Mouse (Mus musculus): ENCODE measurements around the gene Ehd4.

Ehd4 gene

DNA sequence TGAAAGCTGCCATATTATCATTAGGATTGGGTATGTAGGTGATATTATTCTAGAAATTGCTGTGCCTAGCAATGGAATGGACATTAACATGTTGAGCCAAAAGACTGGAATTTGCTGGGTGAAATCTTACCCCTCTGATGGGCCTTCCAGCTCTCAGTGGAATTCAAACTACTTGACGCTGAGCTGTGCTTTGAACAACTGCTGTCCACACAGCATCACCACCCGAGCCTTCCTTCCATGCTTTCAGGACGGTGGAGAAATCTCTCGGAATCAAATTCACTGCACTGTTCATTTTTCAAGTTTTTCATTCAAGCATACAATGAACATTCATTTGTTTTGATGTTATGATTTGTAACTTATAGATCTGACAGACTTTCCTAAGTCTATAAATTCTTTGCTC lies 10.0 kb downstream of the Ehd4 start:
- DNase-seq (ENCODE audit: low spot score), result no peak

DNA sequence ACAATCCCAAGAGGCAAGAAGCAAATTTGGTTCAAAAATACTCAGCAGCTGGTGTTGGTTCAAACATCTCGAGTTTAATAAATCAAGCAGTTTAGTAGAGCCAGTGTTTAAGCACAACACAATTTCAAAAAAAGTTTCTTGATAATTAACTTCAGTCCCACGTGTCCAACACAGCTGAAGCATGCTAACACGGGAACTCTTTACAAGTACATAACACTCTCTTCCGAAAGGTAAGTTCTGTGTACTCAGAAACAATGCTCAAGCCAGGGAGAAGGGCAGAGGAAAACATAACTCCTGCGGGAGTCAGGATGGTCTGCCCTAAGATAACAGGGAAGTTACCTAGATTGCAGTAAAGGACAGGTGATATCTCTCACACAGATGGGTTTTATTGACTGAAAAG lies 12.1 kb downstream of the Ehd4 start:
- no peak for DNase-seq (ENCODE audit: low spot score)

DNA sequence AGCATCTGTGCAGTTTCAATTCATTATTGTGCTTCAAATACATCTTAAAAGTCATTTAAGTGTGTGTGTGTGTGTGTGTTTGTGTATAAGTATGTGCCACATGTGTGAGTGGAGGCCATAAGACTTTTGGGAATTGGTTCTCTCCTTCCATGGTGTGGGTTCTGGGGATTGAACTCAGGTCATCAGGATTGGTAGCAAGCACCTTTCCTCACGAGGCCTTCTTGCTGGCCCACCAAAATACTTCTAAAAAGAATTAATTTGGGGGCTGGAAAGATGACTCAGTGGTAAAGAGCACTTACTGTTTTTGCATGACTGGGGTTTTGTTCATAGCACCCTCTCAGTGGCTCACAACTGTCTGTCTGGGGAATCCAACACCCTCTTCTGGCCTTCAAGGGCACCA lies 12.7 kb downstream of the Ehd4 start:
- no peak for DNase-seq (ENCODE audit: low spot score)

DNA sequence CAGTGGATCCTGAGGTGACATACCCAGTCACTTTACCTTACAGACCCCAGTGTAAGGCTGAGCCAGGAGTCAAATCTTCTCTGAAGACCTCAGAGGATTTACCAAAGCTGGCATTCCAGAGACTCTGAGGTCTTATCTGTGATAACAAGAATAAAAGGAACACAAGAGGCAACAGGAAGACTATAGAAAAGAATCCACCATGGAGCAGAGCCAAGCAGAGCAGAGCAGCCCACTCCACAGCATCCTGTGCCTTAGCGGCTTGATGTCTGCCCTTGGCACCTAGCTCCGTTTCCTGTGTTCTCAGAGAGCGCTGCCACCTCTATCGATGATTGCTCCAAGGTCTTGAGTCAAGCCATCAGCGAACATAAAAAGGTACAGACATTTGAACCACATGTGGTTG lies 14.1 kb downstream of the Ehd4 start:
- no peak for DNase-seq (ENCODE audit: low spot score)

DNA sequence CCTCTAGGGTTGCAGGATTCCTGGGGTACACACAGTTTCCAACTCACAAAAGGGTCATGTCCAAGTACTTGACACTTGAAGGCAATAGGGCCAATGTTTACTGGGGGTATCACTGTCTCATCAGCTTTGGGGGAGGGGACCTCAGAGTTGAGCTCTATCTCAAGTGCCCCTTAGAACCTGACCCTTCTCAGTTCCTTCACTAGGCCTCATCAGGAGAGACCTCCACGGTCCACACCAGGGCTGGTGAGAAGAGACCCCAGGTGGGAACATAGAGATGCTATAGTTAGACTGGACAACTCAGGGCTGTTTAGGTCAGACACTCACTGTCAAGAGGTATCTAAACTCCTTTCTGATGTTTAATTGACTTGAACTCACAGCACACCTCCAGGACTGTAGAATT lies 15.3 kb downstream of the Ehd4 start:
- DNase-seq (ENCODE audit: low spot score), result no peak

DNA sequence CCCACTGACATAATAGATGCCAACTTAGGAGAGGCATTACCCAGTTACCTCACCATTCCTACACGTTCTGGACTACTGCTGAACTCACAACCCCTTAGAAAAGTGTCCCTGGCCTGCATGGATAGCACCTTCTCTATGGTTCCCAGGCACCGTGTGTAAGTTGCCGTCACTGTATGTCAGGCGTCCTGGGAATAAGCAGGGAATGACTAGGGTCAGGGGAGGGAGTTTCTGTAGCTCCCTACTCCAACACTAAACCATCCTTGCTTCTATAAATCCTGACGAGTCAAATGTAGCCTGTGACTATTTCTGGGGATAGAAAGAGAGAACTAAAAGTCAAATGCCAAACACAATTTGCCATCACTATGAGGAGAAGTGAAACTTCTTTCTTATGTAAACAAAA lies 17.1 kb downstream of the Ehd4 start:
- DNase-seq (ENCODE audit: low spot score), result no peak

DNA sequence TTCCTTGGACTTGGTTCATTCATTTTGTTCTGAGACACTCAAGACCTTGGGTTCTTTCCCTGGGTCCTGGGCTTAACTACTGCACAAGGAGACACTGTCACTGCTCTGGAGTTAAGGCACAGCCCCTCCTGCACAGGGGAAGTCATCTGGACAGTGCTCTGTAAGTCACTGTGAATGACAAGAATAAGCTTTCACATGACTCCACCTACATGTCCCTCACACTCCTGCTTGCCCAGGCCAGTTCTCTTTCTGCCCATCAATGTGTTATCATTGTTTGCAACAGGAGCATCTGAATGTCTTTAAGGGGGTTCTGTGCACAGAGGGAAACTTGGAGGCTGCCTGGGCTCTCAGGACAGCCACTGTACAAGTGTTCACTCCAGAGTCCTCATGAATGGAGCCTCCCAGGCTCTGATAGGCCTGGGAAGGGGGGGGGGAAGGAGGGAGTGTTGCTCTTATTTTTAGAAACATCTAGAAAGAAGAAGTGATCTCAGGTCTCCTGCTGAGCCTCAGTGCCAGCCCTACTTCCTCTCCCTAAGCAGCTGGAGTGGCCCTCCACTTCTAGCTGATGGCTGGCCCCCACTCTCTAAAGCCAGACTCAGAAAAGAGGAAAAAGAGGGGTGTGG lies 19.8 kb downstream of the Ehd4 start:
- no peak for DNase-seq (ENCODE audit: low spot score)

DNA sequence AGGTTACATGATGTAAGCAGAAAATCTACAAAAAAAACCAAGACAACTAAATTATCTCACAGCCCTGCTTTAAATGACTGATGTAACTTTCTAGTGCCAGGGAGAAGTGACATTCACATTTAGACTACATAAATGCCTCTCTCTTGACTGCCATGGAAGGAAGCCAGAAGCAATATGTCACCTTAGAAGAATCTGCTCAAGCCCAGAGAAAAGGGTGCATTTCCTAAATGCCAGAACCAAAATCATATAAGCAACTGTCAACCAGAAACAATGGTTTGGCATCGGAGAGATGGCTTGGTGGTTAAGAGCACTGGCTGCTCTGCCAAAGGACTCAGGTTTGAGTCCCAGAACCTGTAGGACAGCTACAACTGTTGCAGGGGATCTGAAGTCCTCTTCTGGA lies 22.5 kb downstream of the Ehd4 start:
- DNase-seq (ENCODE audit: low spot score), result no peak

DNA sequence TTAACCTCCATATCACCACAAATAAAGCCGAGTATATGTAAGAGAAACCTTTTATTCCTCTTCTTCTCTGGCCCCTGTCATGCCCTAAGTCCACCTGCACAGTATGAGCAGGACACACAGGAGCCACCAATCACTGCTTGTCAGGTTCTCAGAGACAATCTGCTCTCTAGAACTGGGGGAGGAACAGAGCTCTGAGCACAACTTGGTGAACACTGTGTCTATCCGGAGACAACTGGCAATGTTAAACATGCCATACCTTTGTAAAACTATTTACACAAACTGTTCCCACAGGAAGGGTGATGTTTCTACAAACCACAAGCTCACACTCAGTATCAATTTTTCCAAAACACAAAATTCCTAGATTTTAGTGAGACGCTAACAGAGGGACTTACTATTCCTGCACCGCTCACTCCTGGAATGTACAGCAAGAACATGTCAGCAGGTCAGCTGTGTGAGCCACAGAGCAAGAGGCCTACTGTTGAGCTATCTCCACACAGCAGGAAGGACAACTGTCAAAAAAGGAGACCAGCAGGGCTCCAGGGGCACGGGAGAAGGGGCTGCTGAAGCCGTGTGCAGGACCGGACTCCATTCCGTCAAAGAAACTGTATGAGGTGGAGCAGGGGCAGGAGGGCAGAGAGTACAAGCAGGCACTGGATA lies 25.0 kb downstream of the Ehd4 start:
- DNase-seq (ENCODE audit: low spot score), result no peak

DNA sequence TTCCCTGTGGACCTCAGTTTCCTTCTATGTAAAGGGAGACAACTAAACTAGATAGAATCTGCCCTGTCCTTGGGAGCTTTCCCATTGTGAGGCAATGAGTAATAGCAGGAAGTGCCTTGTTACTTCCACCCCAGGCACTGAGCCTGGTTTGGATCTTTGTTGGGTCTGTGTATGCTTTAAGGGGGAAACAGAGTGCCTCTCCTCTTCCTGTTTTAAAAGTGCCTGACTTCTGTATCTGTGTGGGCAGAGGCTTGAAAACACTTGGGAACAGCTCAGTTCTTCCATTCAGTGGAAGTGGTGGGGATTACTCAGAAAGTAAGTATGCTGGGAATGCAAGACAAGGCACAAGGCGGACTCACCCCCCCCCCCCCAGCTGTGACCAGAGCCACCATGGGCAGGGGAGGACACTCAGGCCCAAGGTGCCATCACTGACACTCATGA lies 25.8 kb downstream of the Ehd4 start:
- no peak for DNase-seq (ENCODE audit: low spot score)

DNA sequence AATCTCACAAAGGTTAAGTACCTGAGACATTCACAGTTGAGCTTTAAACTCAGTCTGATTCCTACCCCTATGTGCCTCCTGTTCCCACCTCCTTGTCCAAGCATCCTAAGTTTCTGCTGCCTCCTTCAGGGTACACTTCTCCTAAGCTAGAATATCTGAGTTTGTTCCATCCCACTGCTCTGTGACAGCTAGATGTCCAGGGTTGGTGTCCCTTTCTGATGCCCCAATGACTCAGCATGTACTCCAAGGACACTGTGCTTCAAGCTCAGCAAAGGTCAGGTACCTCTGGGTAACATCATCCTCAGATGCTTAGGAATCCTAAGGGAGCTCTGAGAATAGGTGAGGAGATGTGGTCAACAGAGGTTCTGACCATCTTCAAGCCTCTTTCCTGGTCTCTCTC lies 26.4 kb downstream of the Ehd4 start:
- DNase-seq (ENCODE audit: low spot score), result no peak

DNA sequence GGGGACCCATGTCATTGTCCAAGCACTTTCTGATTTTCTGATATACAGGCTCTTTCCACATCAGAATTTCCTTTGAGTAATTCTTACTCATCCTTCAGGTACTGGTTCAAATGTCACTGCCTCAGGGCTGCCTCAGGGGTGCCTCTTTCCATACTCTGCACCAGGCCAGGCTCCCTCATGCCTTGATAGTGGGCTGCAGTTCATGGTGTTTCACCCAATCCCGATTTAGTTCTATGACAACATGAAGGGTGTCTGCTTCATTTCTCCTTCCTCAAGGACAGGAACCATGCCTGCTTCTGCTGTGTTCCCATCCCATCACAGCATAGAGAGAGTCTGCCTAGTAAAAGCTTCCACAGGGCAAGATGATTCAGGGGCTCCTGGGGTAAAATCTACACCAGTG lies 27.5 kb downstream of the Ehd4 start:
- no peak for DNase-seq (ENCODE audit: low spot score)

DNA sequence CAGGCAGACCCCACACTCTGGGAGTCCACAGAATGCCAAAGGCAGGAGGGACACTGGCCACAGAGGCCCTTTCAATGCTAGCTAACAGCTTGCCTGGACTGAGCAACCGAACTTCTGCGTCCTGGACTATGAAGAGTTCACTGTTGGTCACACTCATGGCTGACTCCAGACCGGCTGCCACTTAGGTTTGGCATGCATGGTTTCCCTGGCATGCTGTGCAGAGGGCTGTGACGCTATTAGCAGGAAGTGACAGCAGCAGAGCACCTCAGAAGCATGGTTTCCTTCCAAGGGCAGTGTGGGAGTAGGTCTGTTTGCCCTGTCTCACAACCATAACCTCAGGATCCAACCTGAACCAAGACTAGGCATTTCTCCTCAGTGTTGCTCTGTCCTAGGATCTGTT lies 28.0 kb downstream of the Ehd4 start:
- no peak for DNase-seq (ENCODE audit: low spot score)

DNA sequence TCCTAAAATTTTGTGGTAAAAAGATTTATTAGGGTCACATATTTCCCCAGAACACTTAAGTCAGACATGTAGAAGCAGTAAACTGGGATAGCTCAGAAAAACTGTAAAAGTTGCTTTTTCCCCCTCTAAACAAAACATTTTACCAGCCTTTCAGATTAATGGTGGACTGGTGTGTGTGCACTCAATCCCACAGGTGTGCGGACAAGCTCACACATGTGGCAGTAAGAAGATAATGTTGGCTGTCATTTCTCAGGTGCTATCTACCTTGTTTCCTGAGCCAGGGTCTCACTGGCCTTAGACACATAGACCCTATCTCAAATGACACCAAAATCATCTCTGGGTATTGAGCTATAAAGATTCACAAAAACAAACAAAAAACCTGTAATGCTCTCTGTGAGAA lies 28.9 kb downstream of the Ehd4 start:
- DNase-seq (ENCODE audit: low spot score), result no peak

DNA sequence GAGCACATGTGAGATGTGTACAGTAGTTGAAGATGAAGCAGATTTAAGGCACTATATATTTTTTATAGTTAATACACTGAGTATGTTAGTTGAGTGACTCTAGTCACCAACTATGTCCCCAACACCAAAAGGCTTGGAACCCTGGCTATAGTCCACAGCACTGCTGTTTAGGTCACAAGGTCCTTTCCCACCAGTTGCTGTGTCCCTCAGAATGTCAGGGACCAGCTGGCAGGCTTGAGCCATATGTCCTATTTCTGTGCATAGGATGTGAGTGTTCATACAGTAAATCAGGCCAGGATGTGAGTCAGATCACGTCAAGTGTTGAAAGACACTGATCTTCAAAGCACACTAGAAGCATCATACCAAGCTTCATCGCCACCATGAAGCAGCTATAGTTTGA lies 29.5 kb downstream of the Ehd4 start:
- no peak for DNase-seq (ENCODE audit: low spot score)

DNA sequence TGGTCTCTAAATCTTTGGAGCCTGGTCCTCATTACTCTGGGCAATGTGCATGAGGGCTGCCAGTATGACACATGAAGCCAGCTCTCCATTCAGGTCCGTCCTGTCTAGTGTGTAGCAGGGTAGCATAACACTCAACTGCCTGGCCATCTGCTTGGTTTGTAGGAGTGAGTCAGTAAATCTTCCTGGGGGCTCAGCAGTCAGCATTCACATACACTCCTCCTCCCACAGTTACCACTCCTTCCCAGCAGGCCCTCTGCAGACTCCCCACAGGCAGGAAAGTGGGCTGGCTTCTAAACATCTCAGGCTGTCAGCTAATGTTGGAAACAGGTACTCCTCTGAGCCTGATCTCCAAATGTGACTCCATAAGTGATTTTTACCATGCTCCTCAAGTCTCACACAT lies 30.3 kb downstream of the Ehd4 start:
- no peak for DNase-seq (ENCODE audit: low spot score)

DNA sequence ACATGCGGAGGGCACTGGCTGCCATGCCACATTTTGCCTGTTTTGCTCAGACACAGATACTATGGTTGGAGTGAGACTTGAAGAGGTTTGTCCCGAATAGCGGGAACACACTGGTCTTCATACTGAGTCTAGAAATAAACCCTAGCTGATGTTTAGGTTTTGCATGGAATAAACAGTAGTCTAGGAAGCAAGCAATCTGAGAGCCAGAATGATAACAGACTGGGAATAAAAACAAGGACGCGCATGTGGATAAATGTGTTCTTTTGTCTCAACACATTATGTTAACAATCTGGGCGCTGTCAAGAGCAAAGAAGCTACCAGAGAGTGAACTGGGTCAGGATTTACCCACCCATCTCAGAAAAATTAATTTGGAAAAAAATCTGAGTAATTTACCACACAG lies 31.4 kb downstream of the Ehd4 start:
- DNase-seq (ENCODE audit: low spot score), result no peak

DNA sequence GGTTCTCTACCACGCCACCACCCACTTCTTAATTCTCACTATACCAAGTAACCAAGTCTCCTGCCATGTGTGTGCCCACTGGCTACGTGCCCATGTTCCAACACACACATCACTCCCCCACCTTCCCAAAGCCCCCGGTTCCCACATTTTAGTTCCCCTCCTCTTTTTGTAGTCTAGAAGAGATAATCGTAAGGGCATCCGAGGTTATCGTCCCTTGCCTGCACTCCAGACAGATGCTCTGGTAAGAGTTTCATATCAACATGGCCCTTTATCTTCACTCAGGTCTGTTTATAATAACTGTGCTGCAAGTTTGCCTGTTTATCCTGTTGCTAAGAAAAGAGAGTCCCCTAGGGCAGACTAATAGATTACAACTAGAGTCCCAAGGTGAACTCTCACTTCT lies 37.1 kb downstream of the Ehd4 start:
- no peak for DNase-seq (ENCODE audit: low spot score)

DNA sequence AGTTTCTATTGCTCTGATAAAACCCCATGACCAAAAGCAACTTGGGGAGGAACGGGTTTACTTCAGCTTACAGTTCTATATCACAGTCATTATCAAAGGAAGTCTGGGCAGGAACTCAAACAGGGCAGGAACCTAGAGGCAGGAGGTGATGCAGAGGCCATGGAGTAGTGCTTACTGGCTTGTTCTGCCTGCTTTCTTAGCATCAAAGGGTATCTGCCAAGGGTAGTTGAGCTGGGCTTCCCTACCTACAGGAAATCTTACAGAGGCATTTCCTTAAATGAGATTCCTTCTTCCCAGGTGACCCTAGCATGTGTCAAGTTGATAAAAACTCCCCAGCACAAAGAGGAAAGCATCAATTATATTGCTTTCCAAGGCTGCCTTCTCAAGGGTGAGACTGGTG lies 38.0 kb downstream of the Ehd4 start:
- no peak for DNase-seq (ENCODE audit: low spot score)

DNA sequence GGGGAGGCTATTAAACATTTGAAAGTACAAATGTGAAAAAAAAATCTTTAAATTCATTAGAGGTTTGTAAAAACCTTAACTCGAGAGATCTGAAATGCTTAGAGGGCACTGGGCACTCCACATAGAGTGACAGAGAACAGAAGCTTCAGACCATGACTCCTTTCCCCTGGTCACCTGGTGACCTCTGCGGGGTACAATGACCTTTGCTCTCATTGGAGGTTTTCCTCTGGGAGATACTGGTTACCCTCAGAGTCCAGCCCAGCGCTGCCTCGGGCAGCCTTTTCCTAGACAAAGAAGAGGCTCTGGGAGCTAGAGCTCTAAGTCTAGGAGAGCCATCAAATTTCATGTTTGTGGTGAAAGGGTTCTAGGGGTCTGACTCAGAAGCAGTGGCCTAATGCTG lies 39.4 kb downstream of the Ehd4 start:
- no peak for DNase-seq (ENCODE audit: low spot score)

DNA sequence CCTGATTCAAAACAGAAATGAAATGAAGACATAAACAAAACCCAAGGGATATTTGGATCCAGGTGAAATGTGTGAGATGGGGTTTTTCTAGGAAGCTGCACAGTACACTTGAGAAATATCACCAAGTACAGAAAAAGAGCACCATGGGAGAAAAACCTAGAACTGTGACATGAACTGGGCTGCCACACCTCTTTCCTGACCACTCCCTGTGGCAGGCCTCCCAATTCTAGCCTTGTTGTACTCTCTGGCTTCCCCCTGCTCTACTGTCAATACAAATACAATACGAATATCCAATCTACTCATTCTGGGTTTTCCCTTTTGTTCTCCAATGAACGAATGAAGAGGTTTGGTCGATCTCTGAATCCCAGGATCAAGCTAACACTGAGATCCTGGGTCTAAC lies 40.4 kb downstream of the Ehd4 start:
- no peak for DNase-seq (ENCODE audit: low spot score)

DNA sequence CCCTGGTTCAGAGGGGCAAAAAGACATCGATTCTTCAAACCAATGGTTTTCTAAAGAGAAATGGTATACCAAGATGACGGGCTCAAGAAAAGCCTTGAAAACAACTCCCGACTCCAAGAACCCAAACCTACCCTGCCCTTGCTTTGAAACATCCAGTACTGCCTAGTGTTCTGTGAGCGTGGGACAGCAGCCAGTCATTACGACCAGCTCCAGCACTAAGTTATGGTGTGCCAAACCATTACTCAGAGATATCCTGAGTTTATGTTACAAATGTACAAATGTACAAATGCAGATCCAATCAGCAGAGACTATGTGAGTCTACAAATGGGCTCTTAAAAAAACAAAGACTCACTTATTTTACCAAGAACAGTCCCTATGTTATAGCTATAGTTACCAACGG lies 40.9 kb downstream of the Ehd4 start:
- no peak for DNase-seq (ENCODE audit: low spot score)

DNA sequence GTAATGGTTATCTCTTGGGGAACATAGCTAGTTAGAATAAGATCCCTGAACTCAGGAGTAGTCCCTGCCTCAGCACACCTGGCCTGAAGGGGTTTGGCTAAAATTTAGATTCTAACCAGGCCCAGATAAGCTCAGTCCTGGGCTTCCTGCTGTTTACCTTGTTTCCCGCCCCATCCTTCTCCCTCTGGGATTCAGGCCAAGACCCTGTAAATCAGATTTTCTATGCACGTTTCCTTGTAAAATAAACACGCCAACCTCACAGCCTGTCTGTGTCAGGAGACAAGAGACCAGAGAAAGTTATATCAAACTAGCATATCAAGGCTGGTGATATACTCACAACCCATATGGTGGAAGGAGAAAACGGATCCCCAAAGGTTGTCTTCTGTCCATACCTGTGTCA lies 42.8 kb downstream of the Ehd4 start:
- DNase-seq (ENCODE audit: low spot score), result no peak

DNA sequence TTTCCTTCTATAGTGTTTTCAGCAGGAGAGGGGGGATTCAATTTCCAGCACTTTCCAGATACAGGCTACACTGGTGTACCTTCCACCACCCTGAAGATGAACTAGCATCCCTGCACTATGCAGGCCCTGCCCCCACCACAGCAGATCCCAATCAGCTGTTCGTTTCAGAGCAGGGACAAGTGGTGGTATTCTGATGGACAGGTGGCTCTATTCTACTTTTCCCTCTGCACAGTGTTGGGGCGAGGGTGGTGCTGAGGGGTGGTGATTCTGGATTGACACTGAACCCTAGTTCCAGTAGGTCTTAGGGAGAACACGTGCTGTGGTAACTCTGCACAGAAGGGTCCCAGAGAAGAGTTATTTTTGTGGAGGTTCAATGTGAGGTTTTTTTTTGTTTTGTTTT lies 43.2 kb downstream of the Ehd4 start:
- no peak for DNase-seq (ENCODE audit: low spot score)

DNA sequence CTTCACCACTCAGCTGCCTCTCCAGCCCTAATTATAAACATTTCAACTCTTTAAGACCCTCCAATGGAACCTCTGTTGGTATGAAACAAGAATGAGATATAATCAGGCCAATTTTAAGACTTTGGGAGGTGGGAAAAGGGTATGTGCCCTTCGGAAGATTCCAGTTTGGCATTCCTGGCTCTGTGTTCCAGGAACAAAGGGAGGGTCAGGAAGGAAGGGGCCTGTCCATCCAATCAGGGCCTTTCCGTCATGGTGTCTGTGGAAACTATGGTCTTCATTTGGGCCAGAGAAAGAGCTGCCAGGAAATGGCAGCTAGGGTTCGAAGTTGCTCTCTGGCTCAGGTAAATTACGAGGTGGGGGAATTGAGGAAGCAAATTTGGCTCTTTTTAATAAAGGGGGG lies 46.3 kb downstream of the Ehd4 start:
- no peak for DNase-seq (ENCODE audit: low spot score)

Measured in urinary bladder, postnatal 10 days (tissue).